Mouse (Mus musculus): ENCODE measurements around the gene Cars2. TPM values are rescaled to one million over a fixed set of nuclear protein-coding genes. Genes with fewer than 3 reads are reported as not detected.
"Not testable (repeated sequence)": the region's sequence is repeated elsewhere in the genome, so short reads cannot be mapped to it uniquely, and the experiment has no call there.

Gene Cars2
- total RNA-seq, 1 experiment from 2014 or later: 32.9 TPM

GRCm38 (mm10) chr8:11557768-11558629 lies 7.4 kb upstream of the Cars2 start:
- peak; percentile 67 for ATAC-seq (ENCODE audit: extremely low read depth, insufficient number of reproducible peaks, low FRiP score, poor library complexity, severe bottlenecking)

- no peak for ATAC-seq (ENCODE audit: extremely low read depth, insufficient number of reproducible peaks, low FRiP score, poor library complexity, severe bottlenecking)
Observed at GRCm38 (mm10) chr8:11557424-11557767, 6.8 kb upstream of the Cars2 start.

- ATAC-seq (ENCODE audit: extremely low read depth, insufficient number of reproducible peaks, low FRiP score, poor library complexity, severe bottlenecking): no peak
Observed at GRCm38 (mm10) chr8:11556691-11557423, 6.3 kb upstream of the Cars2 start.

- ATAC-seq (ENCODE audit: extremely low read depth, insufficient number of reproducible peaks, low FRiP score, poor library complexity, severe bottlenecking): peak; percentile 64
Observed at GRCm38 (mm10) chr8:11555720-11556591, 5.4 kb upstream of the Cars2 start.

GRCm38 (mm10) chr8:11554799-11555719 lies 4.5 kb upstream of the Cars2 start, which contains the start of gene Ing1:
Ing1 (plus strand) TSS chr8:11555571.
- ATAC-seq (ENCODE audit: extremely low read depth, insufficient number of reproducible peaks, low FRiP score, poor library complexity, severe bottlenecking): peak; percentile 30

- no peak for ATAC-seq (ENCODE audit: extremely low read depth, insufficient number of reproducible peaks, low FRiP score, poor library complexity, severe bottlenecking)
Observed at GRCm38 (mm10) chr8:11552390-11552789, 1.8 kb upstream of the Cars2 start.

- ATAC-seq (ENCODE audit: extremely low read depth, insufficient number of reproducible peaks, low FRiP score, poor library complexity, severe bottlenecking): not testable (repeated sequence)
Observed at GRCm38 (mm10) chr8:11551497-11551896, 914 bp upstream of the Cars2 start.

- peak; percentile 47; the same call in 1 of the 2 replicates for ATAC-seq (ENCODE audit: extremely low read depth, insufficient number of reproducible peaks, low FRiP score, poor library complexity, severe bottlenecking)
Observed at GRCm38 (mm10) chr8:11549706-11550105, 877 bp downstream of the Cars2 start.

- no peak for ATAC-seq (ENCODE audit: extremely low read depth, insufficient number of reproducible peaks, low FRiP score, poor library complexity, severe bottlenecking)
Observed at GRCm38 (mm10) chr8:11547063-11547462, 3.5 kb downstream of the Cars2 start.

GRCm38 (mm10) chr8:11544386-11544785 lies 6.2 kb downstream of the Cars2 start:
- ATAC-seq (ENCODE audit: extremely low read depth, insufficient number of reproducible peaks, low FRiP score, poor library complexity, severe bottlenecking): peak; percentile 54; the same call in 1 of the 2 replicates

- no peak for ATAC-seq (ENCODE audit: extremely low read depth, insufficient number of reproducible peaks, low FRiP score, poor library complexity, severe bottlenecking)
Observed at GRCm38 (mm10) chr8:11542866-11543265, 7.7 kb downstream of the Cars2 start.

GRCm38 (mm10) chr8:11542031-11542430 lies 8.6 kb downstream of the Cars2 start:
- ATAC-seq (ENCODE audit: extremely low read depth, insufficient number of reproducible peaks, low FRiP score, poor library complexity, severe bottlenecking): no peak

- ATAC-seq (ENCODE audit: extremely low read depth, insufficient number of reproducible peaks, low FRiP score, poor library complexity, severe bottlenecking): no peak
Observed at GRCm38 (mm10) chr8:11540182-11540581, 10.4 kb downstream of the Cars2 start.

GRCm38 (mm10) chr8:11539049-11539448 lies 11.5 kb downstream of the Cars2 start:
- no peak for ATAC-seq (ENCODE audit: extremely low read depth, insufficient number of reproducible peaks, low FRiP score, poor library complexity, severe bottlenecking)

GRCm38 (mm10) chr8:11534494-11534893 lies 16.1 kb downstream of the Cars2 start:
- ATAC-seq (ENCODE audit: extremely low read depth, insufficient number of reproducible peaks, low FRiP score, poor library complexity, severe bottlenecking): no peak

- ATAC-seq (ENCODE audit: extremely low read depth, insufficient number of reproducible peaks, low FRiP score, poor library complexity, severe bottlenecking): no peak
Observed at GRCm38 (mm10) chr8:11530849-11531248, 19.7 kb downstream of the Cars2 start.

GRCm38 (mm10) chr8:11530155-11530770 lies 20.3 kb downstream of the Cars2 start:
- ATAC-seq (ENCODE audit: extremely low read depth, insufficient number of reproducible peaks, low FRiP score, poor library complexity, severe bottlenecking): no peak

GRCm38 (mm10) chr8:11523331-11523730 lies 27.3 kb downstream of the Cars2 start:
- ATAC-seq (ENCODE audit: extremely low read depth, insufficient number of reproducible peaks, low FRiP score, poor library complexity, severe bottlenecking): no peak
